Mouse (Mus musculus) urinary bladder, postnatal 25 days (tissue): Measurements from ENCODE around the gene Ckb.
"Not testable (repeated sequence)": the region's sequence is repeated elsewhere in the genome, so short reads cannot be mapped to it uniquely, and the experiment has no call there.

ENCODE experiments used
- DNase-seq: peaks from one replicate; pipeline ENCODE4 v3.0.0; 2022; ENCODE audit warnings: low spot score

Gene Ckb

DNA sequence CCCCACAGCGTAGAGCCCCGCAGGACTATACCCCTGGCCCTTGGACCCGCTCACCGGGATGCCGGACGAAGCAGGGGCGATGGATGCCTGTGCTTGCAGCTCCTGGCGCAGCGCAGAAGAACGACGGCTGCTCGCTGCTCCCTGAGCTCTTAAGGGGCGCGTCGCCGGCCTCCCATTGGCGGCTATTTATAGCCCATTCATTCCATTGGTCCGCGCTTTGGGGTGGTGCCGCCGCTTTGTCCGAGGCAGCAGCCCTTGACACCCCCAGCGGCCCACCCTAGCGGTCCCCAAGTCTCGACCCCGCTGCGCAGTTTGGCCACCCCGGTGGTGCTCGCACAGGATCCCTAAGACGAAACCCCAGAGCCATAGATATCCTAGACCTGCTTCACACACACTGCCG lies at the start of gene Ckb:
Ckb (minus strand) TSS at position 163 of the 400 bp plus-strand sequence.
- DNase-seq, result peak; percentile 56

- DNase-seq, result no peak
Measured at GRCm38 (mm10) chr12:111720222-111720621, 48.1 kb upstream of the Ckb start.

DNA sequence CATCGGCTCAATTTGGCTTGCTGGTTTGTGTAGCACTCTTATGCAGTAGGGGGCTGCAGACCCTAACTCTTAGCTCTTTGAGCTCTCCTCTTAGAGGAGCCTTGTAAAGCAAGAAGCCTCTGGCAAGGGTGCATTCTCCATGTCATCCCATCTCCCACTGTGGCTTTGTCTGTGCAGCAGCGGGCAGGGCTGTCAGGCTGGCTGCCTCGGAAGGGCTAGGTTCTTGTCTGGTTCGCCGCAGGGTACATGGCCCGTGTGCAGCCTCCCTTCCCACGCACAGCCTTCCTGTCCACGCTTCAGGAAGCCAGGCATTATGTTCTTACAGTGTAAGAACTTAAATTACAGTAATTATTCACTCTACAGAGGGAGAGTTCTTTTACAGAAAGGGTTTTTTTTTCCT lies 46.5 kb upstream of the Ckb start:
- DNase-seq, result no peak

GRCm38 (mm10) chr12:111716505-111716904 lies 44.4 kb upstream of the Ckb start:
- DNase-seq, result no peak

DNA sequence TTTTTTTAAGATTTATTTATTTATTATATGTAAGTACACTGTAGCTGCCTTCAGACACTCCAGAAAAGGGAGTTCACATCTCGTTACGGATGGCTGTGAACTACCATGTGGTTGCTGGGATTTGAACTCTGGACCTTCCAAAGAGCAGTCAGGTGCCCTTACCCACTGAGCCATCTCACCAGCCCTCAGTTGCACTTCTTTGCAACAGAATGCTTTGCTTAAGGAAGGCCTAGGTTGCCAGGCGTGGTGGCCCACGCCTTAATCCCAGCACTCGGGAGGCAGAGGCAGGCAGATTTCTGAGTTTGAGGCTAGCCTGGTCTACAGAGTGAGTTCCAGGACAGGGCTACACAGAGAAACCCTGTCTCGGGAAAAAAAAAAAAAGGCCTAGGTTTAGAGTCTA lies 41.7 kb upstream of the Ckb start:
- not testable (repeated sequence) for DNase-seq

- peak; percentile 82 for DNase-seq
Measured at GRCm38 (mm10) chr12:111713004-111713651, 41.0 kb upstream of the Ckb start, which contains the start of the genes Bag5 and Apopt1. Gene Bag5 (minus strand): TSS chr12:111713257. Gene Apopt1 (plus strand): TSS chr12:111713261.

- DNase-seq, result no peak
Measured at GRCm38 (mm10) chr12:111712476-111712875, 40.3 kb upstream of the Ckb start.

DNA sequence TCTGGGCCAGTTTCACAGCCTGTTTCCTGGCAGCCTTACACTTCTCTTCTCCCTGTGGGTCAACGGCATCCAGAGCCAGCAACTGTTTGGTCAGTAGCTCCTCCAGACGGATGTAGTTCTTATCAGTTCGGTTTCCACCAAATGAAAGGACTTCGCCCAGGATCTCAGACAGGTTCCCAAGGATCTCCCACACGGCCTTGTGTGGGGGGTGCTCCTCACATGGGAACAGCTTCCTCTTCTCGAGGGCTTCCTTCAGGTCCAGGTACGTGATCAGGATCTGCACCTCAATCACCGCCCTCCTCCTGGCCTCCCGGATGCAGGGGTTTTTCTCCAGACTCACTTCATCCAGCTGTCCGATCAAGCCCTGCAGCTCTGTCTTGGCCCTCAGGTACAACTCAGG lies 38.0 kb upstream of the Ckb start:
- DNase-seq, result no peak

GRCm38 (mm10) chr12:111708181-111708580 lies 36.0 kb upstream of the Ckb start:
- DNase-seq, result no peak

- DNase-seq, result peak; percentile 57
Measured at GRCm38 (mm10) chr12:111705186-111705973, 33.2 kb upstream of the Ckb start.

- peak; percentile 51 for DNase-seq
Measured at GRCm38 (mm10) chr12:111704609-111705008, 32.5 kb upstream of the Ckb start.

GRCm38 (mm10) chr12:111703301-111703700 lies 31.2 kb upstream of the Ckb start:
- no peak for DNase-seq

DNA sequence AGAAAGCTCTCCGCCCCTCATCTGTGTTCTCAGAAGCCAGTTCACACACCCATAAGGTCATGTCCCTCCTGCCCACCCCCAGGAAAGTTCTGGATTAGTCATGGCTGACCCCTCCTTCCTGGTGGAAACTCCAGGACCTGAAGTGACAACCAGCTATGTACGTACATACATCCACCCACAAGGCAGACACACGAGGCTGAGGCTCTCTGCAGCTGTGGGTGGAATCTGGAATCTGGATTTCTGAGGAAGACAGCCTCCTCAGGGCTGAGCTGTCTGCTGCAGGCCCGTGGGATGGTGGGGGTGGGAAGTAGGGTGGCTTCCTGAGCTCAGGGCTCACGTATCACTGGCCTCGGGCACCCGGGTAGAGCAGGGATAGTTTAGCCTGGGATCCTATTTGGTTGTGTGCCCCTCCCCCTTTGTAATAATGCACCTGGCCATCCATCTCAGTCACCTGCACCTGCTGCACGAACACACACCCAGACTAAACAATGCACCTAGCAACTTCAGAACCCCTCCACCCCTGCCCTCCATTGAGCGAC lies 28.9 kb upstream of the Ckb start:
- DNase-seq, result no peak

GRCm38 (mm10) chr12:111699542-111699941 lies 27.4 kb upstream of the Ckb start:
- no peak for DNase-seq

DNA sequence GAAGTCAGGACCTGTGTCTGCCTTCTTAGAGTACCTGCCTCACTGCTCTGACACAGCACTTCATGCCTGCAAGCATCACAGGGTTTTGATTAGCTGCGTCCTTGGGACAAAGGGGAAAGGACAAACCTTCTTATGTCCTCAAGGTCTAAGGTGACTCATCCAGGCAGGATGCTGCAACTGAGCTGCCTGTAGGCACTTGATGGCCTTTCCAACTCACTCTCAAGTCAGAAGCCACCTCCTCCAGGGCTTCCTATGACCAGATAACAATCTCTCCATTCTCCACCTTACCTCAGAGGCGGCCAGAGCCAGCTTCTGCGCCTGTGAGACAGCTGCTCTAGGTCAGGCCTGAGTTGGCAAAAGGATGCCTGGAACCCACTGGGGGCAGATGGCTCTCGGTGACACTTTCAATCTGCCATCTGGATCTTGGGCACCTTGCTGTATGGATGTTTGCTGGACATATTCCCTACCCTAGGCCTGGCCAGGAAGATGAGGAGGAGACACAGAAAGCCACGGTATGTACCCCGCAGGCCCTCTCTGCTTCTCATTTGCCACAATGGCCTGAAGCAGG lies 26.3 kb upstream of the Ckb start:
- no peak for DNase-seq

- DNase-seq, result no peak
Measured at GRCm38 (mm10) chr12:111697708-111698107, 25.6 kb upstream of the Ckb start.

- DNase-seq, result peak; percentile 57
Measured at GRCm38 (mm10) chr12:111696239-111696638, 24.1 kb upstream of the Ckb start.

- no peak for DNase-seq
Measured at GRCm38 (mm10) chr12:111694880-111695804, 23.0 kb upstream of the Ckb start.

DNA sequence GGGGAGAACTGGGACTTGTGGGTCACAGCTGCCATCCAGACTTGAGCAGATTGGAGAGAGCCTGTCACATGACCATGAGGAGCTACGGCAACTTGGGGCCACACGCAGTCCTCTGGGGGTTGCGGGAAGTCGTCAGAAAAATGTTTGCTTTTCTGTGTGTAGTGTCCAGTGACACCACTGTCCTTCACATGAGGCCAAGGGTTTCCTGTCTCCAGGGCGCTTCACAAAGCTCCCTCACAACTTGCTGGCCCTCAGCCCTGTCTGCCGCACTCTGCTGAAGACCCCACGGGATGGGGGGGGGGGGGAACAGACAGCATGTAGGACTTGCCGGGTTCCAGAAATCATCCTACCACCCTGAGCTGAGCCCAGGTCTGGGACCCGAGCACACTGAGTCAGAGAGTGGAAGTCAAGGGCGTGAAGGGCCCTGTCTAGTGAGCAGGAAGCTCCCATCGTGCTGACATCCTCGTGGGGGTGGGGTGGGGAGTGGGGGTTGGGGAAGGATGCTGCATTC lies 22.2 kb upstream of the Ckb start:
- no peak for DNase-seq

DNA sequence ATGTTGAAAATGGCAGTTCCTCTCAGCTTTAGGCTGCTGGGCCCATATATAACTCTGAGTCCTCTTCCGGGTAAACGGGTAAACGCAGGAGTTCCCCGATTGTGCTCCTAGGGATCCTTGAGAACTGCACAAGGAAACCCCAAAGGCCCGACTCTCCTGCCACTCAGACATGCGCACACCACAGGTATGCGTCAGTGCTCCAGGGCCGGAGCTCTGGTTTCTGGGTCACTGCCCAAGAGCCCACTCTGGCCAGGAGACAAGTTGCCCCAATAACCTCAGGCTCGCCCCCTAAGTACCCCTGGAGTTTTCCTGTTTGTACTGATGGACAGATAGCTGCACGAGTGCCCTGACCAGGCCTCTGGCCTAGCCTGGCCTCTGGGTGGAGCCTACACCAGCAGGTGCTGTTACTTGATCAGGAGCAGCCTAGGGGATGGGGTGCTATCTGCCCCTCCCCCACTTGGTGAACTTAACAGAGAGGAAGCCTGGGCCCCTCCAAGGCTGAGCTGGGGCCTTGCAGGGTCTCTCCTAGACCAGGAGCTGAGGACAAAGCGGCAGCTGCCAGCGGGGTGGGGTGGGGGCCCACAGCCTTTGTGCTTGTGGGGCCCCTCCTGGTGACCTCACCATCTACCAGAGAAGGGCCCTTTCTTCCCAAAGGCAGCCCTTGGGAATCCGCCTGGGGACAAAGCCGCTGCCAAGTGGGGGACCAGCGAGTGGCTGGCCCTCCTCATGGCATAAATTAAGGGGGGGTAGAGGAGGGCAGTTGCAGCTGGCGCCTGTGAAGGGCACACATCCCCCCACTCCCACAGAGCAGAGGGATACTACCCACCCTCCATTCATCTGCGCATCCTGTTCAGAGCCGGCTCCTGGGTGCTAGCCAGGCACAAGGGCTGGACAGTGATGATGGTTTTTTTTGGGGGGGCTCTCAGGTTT lies 21.5 kb upstream of the Ckb start:
- DNase-seq, result no peak
